Mouse (Mus musculus) hindbrain, embryonic 11.5 days (tissue): ENCODE data around the gene Hoxc13. TPM values are rescaled to one million over a fixed set of nuclear protein-coding genes. Genes with fewer than 3 reads are reported as not detected.
A peak's percentile ranks its signal among the peaks of the same experiment; 100 is the strongest.

Experiments
- ATAC-seq: fragments of 200-750 bp; cut with Nextera tagmentation; 2 replicates; pipeline ENCODE4 v1.8.0; 2017; ENCODE audit warnings: mild to moderate bottlenecking, moderate TSS enrichment, moderate library complexity; ENCODE audit not compliant: low FRiP score
- DNase-seq: peaks from one replicate; pipeline ENCODE4 v3.0.0-alpha.2; 2015; ENCODE audit warnings: low spot score
- H3K27ac ChIP-seq: fragments of 300-500 bp; sonication (generic); 2 replicates; pipeline ENCODE4 v1.5.1; 2014; ENCODE audit warnings: mild to moderate bottlenecking, low read depth, low read length
- H3K27me3 ChIP-seq: fragments of 300-500 bp; sonication (generic); 2 replicates; pipeline ENCODE4 v1.6.1; 2014; ENCODE audit warnings: mild to moderate bottlenecking, low read length, moderate library complexity, mixed read lengths; ENCODE audit not compliant: control insufficient read depth, insufficient read depth
- H3K36me3 ChIP-seq: fragments of 300-500 bp; sonication (generic); 2 replicates; pipeline ENCODE4 v1.6.1; 2014; ENCODE audit warnings: mild to moderate bottlenecking, low read length, moderate library complexity, mixed read lengths; ENCODE audit not compliant: control insufficient read depth, insufficient read depth
- H3K4me1 ChIP-seq: fragments of 300-500 bp; sonication (generic); replicated peaks from 2 replicates; pipeline ENCODE4 v1.6.1; 2014; ENCODE audit warnings: low read length, mixed read lengths; ENCODE audit not compliant: control insufficient read depth, insufficient read depth
- H3K4me2 ChIP-seq: fragments of 300-500 bp; sonication (generic); replicated peaks from 2 replicates; pipeline ENCODE4 v1.6.1; 2014; ENCODE audit warnings: mild to moderate bottlenecking, low read depth, low read length
- H3K4me3 ChIP-seq: fragments of 300-500 bp; sonication (generic); 2 replicates; pipeline ENCODE4 v1.5.1; 2014; ENCODE audit warnings: low read depth, low read length
- H3K9ac ChIP-seq: fragments of 300-500 bp; sonication (generic); 2 replicates; pipeline ENCODE4 v1.6.1; 2014; ENCODE audit warnings: low read depth, low read length
- H3K9me3 ChIP-seq: fragments of 300-500 bp; sonication (generic); 2 replicates; pipeline ENCODE4 v1.6.1; 2016; ENCODE audit warnings: low read length; ENCODE audit not compliant: control insufficient read depth
- WGBS: fragments of 180-500 bp; shearing (Covaris S2); extraction: QIAGEN DNeasy Blood & Tissue Kit; methylation state at CpG from one replicate; pipeline ENCODE4 v1.1.7; 2014; 5-methylcytosine and 5-hydroxymethylcytosine counted together
- polyA plus RNA-seq: library from polyadenylated mRNA; unstranded; fragments of >200 nt; fragmentation: Nextera tagmentation; extraction: Ambion mirVana; gene quantifications from 2 replicates; pipeline ENCODE4 v1.2.1, GENCODE M21; 2014

Gene Hoxc13
- polyA plus RNA-seq, 1 experiment from 2014 or later = 0.48 TPM

GRCm38 (mm10) chr15:102931706-102932358 lies 10.9 kb downstream of the Hoxc13 start:
- WGBS = under 1% methylated on average over 23 of the region's 23 CpGs
- no peak for ATAC-seq

DNA sequence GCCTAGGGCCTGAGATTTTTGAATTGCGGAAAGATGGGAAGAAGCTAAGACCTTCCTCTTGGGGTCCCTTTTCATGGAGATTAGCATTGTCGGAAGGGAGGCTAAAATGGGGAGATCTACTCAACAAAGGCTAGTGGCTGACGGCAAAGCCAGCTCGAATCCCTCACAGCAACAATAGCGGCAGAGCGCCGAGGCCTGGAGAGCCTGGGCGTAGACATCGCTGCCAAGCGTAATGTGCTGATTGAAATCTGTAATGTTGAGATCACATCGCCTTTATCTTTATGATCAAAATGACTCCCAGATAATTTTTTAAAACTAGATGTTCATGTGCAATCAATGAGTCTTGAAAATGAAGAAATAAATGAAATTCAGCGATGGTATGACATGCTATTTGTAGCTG lies 13.5 kb downstream of the Hoxc13 start:
- DNase-seq = no peak
- Histone ChIP-seq H3K4me1 (no peaks in the 10 kb centered on the region; the same call in 1 of the 2 replicates), H3K4me3 (no peak overlapping the region), H3K4me2 (no peak overlapping the region), H3K36me3 (no peaks in the 10 kb centered on the region), H3K9ac (no peak overlapping the region), H3K27ac (no peak overlapping the region), H3K27me3 (peaks cover 100% of the 10 kb centered on the region), H3K9me3 (no peaks in the 10 kb centered on the region)
- ATAC-seq = no peak
- 1% methylated on average over 12 of the region's 12 CpGs for WGBS

More at GRCm38 (mm10) chr15:102931706-102932358, 10.9 kb downstream of the Hoxc13 start:
- Histone ChIP-seq H3K27ac (no peak overlapping the region), H3K4me2 (no peak overlapping the region), H3K9me3 (no peaks in the 10 kb centered on the region), H3K36me3 (no peaks in the 10 kb centered on the region), H3K27me3 (peaks cover 100% of the 10 kb centered on the region), H3K4me1 (no peaks in the 10 kb centered on the region), H3K9ac (no peak overlapping the region), H3K4me3 (no peak overlapping the region)
- DNase-seq = no peak

DNA sequence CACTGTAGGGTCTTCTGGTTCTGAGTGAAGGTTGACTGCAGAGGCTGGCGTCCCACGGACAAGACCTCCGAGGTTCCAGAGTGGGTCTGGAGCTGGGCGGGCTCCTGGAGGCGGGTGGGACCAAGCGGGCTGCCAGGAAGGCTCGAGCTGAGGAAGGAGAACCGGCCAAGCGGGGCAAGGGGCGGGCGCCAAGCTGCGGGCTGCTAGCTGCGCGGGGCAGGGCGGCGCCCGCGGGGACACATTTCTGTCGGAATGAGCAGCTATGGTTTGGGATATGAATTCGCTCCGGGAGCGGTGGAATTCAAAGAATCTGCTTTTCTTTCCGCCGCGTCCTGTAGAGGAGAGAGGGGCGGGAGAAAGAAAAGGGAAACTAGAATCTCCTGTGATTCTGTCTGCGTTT lies 14.0 kb downstream of the Hoxc13 start:
- Histone ChIP-seq H3K9me3 (no peaks in the 10 kb centered on the region), H3K27ac (no peak overlapping the region), H3K4me3 (no peak overlapping the region), H3K4me2 (no peak overlapping the region), H3K36me3 (no peaks in the 10 kb centered on the region), H3K4me1 (no peaks in the 10 kb centered on the region; the same call in 1 of the 2 replicates), H3K9ac (no peak overlapping the region), H3K27me3 (peaks cover 100% of the 10 kb centered on the region)
- ATAC-seq (no peak), DNase-seq (peak; percentile 59)
- under 1% methylated on average over 26 of the region's 27 CpGs for WGBS

DNA sequence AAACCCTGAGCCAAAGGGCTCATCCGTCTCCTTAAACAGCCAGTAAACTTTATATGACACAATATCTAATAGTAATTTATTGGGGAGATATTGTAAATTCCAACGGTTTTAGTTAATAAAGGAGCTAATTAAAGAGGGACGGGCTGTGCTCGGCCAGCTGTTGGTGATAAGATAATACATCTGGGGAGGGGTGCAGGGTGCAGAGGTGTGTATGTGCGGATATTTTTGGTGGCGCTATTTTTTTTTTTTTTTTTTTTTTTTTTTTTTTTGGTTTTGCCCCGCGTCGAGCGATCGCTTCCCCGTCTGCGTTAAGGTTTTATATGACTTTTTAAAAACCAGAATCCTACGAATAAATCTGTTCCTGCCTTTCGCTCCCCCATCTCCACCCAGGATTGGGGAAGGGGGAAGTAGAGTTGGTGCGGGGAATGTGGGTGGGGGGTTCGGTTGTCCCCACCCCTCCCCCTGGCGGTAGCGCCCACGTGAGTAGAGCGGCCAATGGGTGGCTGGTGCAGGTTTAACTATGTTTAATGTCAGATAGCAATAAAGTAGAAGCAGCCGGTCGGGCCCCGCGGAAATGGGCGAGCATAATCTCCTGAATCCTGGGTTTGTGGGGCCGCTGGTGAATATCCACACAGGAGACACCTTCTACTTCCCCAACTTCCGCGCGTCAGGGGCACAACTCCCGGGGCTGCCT lies 15.5 kb downstream of the Hoxc13 start, which contains the start of gene Hoxc12:
Hoxc12 (plus strand) TSS at position 479 of the 694 bp plus-strand sequence.
- Histone ChIP-seq H3K4me1 (no peaks in the 10 kb centered on the region; the same call in 1 of the 2 replicates), H3K9me3 (no peaks in the 10 kb centered on the region), H3K4me3 (no peak within 1 kb of the TSS), H3K27me3 (peaks cover 100% of the 10 kb centered on the region), H3K9ac (no peak within 1 kb of the TSS), H3K4me2 (no peak within 1 kb of the TSS), H3K27ac (no peak within 1 kb of the TSS), H3K36me3 (no peaks in the 10 kb centered on the region)
- 2% methylated on average over 31 of the region's 31 CpGs for WGBS
- DNase-seq (no peak), ATAC-seq (no peak)

- Histone ChIP-seq H3K4me1 (no peaks in the 10 kb centered on the region; the same call in 1 of the 2 replicates), H3K36me3 (no peaks in the 10 kb centered on the region), H3K4me2 (no peak overlapping the region), H3K9me3 (no peaks in the 10 kb centered on the region), H3K27me3 (peaks cover 100% of the 10 kb centered on the region), H3K9ac (no peak overlapping the region), H3K27ac (no peak overlapping the region), H3K4me3 (no peak overlapping the region)
- under 1% methylated on average over 50 of the region's 50 CpGs for WGBS
- DNase-seq (no peak), ATAC-seq (no peak)
Observed at GRCm38 (mm10) chr15:102937036-102937666, 16.2 kb downstream of the Hoxc13 start.

DNA sequence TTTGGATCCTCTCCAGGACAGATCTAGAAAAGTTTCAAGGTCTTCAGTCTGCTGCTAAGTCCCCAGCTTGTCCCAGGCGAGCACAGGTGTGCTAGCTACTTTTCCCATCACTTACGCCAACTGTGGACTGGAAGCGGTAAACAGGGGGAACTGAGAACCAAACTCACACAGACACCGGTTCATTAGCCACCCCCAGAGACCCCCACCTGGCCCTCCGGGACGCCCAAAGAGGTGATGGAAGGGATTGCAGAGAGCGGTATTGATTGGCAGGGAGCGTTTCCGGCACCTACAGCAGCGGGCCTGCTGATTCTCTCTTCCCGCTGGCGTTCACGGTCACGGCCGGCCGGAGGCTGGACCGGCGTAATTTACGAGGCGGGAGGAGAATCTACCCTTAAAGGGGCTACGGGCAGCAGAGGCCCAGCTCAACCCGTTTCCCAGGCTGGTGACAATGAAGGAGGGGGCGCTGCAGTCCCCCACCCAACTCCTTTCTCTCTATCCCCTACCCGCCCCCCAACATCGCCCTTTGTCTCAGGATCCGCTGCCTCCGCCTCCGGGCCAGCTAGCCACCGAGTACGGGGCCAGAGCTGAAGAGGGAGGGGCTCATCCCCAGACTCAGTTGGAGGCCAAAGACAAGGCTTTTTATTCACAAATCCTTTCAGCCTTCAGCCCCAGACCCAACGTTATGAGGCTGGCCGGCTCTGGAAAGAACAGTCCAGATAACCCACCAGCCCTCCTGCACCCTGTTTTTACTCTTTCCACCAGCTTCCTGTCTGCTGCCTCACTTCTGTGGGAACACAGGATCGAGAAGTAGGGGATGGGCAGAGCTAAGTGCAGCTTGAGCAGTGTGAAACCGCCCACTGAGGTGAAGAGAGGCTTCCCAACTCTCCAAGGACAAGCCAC lies 18.6 kb downstream of the Hoxc13 start:
- peaks cover 99% of the 10 kb centered on the region for H3K27me3 ChIP-seq
- H3K4me2 ChIP-seq = no peak overlapping the region
- WGBS = under 1% methylated on average over 34 of the region's 34 CpGs
- H3K27ac ChIP-seq = no peak overlapping the region
- DNase-seq (no peak), ATAC-seq (no peak)
- H3K9me3 ChIP-seq = no peaks in the 10 kb centered on the region
- no peaks in the 10 kb centered on the region for H3K36me3 ChIP-seq
- no peak overlapping the region for H3K9ac ChIP-seq
- H3K4me3 ChIP-seq = no peak overlapping the region
- peaks cover 2% of the 10 kb centered on the region for H3K4me1 ChIP-seq

GRCm38 (mm10) chr15:102942739-102943467 lies 22.0 kb downstream of the Hoxc13 start:
- 1% methylated on average over 47 of the region's 53 CpGs for WGBS
- no peaks in the 10 kb centered on the region for H3K9me3 ChIP-seq
- no peak overlapping the region for H3K9ac ChIP-seq
- H3K4me1 ChIP-seq = peaks cover 2% of the 10 kb centered on the region
- no peak overlapping the region; the same call in 1 of the 2 replicates for H3K4me2 ChIP-seq
- H3K4me3 ChIP-seq = no peak overlapping the region
- H3K36me3 ChIP-seq = no peaks in the 10 kb centered on the region
- 0 out of 2 replicates have a peak, but pooled peaks have one; percentile 30 for ATAC-seq
- no peak for DNase-seq
- H3K27ac ChIP-seq = no peak overlapping the region
- H3K27me3 ChIP-seq = peaks cover 99% of the 10 kb centered on the region

GRCm38 (mm10) chr15:102943468-102943813 lies 22.5 kb downstream of the Hoxc13 start:
- WGBS = 1% methylated on average over 5 of the region's 5 CpGs
- Histone ChIP-seq H3K9ac (no peak overlapping the region), H3K4me3 (no peak overlapping the region), H3K4me1 (peaks cover 2% of the 10 kb centered on the region), H3K4me2 (no peak overlapping the region), H3K9me3 (no peaks in the 10 kb centered on the region), H3K36me3 (no peaks in the 10 kb centered on the region), H3K27me3 (peaks cover 99% of the 10 kb centered on the region), H3K27ac (no peak overlapping the region)
- ATAC-seq = no peak
- DNase-seq = peak; percentile 61
